Mouse (Mus musculus) adrenal gland, postnatal 36 days (tissue): ENCODE results near the gene Srpk1. TPM values are rescaled to one million over a fixed set of nuclear protein-coding genes. Genes with fewer than 3 reads are reported as not detected.

ENCODE experiments used
- DNase-seq, 2 experiments: peaks; one replicate each; pipeline ENCODE4 v3.0.0; 2021; ENCODE audit warnings: mixed read lengths in 1 of 2
- total RNA-seq, 2 experiments: library from RNA; stranded (reverse); gene quantifications; 2 replicates each; pipeline ENCODE4 v1.2.3; 2021

The Srpk1 gene
- total RNA-seq, 2 experiments from 2014 or later, result 57.6 to 69.1 TPM

- no peak for DNase-seq
Measured at GRCm38 (mm10) chr17:28615332-28615731, 7.2 kb downstream of the Srpk1 start.

DNA sequence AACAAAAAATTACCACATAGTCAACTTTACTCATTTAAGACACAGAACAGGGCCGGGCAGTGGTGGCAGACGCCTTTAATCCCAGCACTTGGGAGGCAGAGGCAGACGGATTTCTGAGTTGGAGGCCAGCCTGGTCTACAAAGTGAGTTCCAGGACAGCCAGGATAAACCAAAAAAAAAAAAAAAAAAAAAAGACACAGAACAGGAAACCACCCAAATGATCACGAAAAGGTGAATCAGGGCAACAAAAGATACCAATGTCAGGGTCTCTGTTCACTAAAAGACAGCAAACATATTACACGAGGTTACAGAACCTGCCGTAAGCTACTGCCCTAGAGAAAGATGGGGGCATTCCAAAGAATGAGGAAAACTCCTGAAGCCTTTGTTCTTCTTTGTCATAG, 9.4 kb downstream of the Srpk1 start:
- DNase-seq, result no peak

GRCm38 (mm10) chr17:28612603-28613002, 9.9 kb downstream of the Srpk1 start:
- no peak for DNase-seq

DNA sequence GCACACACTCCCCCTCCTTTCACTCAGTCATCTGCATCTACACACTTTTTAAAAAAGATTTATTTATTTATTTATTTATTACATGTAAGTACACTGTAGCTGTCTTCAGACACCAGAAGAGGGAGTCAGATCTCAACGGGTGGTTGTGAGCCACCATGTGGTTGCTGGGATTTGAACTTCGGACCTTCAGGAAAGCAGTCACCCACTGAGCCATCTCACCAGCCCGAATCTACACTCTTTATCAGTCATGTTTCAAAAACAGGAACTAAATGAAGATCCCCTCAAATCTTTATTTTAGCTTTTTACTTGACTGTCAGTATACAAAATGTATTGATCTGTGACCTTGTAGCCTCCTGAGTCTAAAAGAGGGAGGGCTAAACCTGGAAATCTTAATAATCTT, 13.0 kb downstream of the Srpk1 start:
- no peak for DNase-seq

DNA sequence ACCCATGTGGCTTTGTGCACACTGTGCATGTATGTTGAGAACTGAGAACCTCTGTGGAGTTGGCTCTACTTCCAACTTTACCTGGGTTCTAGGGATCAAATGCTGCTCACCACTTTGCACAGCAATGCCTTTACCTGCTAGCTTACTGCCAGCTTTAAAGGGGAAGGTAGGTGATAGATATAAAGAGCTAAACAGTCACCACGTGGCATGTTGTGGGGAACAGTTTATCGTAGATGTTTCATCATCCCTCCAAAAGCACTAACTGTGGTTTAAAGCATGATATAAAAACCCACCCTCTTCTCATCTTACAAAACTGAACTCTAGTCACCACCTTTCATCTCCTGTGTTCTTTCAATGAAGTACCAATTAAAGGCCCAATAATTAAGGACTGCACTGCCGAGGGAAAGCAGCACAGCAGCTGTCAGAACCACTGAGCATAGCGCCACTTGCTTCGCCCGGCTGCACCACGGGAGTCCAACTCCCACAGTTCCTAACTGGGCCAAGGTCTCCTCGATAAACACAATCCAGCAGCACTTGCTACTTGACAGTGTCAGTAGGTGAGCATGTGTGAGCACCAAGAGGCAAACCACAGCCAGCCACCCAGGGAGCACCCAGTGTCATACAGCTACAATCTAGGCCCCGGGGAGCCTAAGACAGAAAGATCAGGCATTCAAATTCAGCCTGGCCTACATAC, 20.8 kb downstream of the Srpk1 start:
- DNase-seq, result peak; percentile 53 to 62

GRCm38 (mm10) chr17:28600780-28601179, 21.7 kb downstream of the Srpk1 start:
- DNase-seq, result no peak

GRCm38 (mm10) chr17:28593965-28594364, 28.5 kb downstream of the Srpk1 start:
- DNase-seq, result no peak

DNA sequence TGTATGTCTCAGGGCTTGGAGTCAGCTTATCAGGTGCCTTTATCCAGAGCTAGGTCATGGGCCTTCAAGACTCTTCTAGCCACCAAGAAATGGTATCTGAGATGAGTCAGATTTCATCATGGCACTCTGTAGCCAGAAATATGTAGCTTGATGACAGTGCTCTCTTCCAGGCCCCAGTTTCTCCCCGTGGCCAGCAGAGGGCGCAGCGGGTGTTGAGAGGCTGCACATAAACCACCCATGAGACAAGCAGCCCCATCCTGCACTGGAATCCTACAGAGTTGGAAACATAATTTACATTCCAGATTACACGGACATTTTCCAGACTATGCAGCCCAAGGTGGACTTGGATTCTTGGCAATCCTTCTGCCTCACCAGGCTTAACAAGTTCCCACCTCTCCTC, 29.5 kb downstream of the Srpk1 start:
- DNase-seq, result peak; percentile 83 to 89

DNA sequence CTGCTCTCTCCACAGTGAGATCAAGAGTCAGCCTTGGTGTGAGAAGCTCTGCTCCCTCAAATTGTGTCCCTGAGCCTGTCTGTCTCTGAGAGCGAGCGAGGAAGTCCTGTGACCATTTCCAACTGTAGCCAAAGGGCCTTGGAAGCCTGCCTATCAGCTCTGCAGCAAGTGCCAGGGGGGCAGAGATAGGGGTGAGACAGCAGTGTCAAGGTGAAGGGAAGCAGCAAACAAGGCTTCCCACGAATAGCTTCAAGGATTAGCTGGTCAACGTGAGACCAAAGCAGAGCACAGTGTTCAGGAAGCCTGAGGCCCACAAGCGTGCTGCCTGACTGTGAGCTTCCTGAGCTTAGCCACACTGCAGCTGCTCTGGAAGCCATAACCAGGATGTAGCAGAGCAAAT, 31.0 kb downstream of the Srpk1 start:
- peak; percentile 47 to 61 for DNase-seq

DNA sequence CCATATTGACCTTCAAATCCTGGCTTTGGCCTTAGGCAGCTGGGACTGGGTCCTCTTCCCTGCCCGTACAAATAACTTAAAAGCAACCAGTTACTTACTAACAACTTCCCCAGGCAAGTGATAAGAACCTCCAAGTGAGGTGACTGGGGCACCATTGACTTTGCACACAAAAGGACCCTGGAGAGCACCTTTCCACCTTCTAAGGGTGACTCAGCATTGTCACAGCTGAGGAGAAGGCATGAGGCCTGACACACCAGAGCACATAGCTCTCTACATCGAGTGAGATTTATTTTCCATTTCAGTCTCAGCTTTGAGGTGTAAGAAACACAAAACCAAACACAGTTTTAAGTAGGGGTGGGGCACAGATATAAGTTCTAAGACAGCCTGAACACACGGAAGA, 31.9 kb downstream of the Srpk1 start:
- DNase-seq, result no peak

GRCm38 (mm10) chr17:28588591-28588990, 33.9 kb downstream of the Srpk1 start:
- DNase-seq, result no peak

DNA sequence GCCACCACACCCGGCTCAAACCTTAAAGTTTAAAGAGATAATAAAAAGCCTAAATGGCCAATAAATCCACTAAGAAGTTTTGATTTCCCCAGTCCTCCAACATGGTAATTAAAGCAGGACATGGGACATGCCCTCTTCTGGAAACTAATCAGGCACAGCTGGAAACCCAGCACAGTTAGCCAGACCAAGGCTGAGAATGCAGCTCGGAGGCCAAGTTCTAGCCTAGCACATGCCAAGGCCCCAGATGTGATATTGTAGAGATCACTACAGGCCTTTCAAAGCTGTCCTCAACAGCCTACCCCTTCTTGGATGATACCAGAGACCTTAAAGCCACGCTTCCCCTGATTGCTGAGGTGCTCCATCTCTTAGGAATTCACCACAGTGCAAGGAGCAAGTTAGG, 36.0 kb downstream of the Srpk1 start:
- DNase-seq, result no peak

DNA sequence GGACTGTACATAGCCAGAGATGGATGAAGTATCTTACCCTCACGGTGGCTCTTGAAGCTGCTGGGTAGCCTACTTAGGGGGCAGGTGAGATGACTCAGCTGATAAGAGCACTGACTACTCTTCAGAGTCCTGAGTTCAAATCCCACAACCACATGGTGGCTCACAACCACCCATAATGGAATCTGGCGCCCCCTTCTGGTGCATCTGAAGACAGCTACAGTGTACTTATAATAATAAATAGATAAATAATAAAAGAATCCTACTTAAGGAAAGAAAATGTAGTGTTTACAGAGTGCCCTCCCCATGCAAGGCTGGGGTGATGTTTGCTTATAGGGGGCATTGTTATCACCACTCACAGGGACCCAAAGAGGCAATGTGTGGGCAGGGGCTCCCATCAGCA, 41.5 kb downstream of the Srpk1 start:
- no peak for DNase-seq

DNA sequence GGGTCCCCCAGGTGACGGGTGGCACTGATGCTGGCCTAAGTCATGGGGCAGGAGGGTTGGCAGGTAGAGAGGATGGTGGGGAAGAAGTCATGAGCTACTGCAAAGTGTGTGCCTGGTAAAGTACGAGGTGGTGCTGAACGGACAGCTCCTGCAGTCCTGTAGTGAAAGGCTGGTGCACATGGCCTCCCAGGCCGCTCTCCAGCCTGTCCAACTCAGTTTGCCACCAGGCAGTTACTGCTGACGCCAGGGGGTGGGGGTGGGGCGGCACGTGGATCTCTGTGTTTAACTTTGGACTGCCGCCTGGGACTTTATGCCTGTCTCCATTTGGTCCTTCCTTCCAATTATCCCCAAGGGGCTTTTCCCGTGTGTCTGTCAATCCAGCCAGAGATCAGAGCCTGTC, 42.1 kb downstream of the Srpk1 start:
- DNase-seq, result peak; percentile 74 to 83

DNA sequence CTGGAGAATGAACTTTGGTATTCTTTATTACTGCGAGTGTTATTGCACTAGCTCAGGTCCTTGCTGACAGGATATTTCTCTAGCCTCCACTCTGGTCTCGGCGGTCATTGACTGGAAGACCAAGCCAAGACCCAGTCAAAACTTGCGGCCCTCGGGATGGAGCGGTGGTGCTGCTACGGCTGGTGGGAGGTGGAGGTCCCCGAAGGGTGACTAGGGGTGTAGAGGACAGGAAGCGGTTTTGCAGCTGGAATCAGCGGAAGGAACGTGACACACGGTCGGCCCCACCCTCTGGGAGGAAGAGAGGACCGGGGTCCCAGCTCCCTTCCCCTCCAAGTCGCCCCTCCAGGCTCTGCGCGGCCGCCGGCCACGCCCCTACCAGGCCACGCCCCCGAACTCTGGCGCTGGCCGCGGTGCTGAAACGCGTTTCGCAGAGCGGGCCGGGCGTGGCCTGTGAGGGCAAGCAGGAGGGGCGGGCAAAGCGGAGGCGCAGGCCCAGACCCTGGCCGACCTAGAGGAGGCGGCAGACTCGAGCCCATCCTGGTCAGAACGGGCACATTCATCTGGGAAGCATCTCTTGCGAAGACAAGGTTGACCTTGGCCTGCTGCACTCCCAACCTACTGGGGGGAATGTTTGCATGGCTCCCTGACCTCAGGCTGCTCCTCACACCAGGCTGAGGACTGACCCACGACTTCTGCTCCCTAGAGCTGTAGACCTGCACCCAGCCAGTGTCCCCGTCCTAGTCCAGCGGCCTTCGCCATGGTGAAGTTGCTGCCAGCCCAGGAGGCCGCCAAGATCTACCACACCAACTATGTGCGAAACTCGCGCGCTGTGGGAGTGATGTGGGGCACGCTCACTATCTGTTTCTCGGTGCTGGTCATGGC, 47.0 kb downstream of the Srpk1 start, which contains the start of gene Lhfpl5:
TSS of gene Lhfpl5 (plus strand) at position 398 of the 882 bp plus-strand sequence.
- DNase-seq, result peak; percentile 64 to 71

DNA sequence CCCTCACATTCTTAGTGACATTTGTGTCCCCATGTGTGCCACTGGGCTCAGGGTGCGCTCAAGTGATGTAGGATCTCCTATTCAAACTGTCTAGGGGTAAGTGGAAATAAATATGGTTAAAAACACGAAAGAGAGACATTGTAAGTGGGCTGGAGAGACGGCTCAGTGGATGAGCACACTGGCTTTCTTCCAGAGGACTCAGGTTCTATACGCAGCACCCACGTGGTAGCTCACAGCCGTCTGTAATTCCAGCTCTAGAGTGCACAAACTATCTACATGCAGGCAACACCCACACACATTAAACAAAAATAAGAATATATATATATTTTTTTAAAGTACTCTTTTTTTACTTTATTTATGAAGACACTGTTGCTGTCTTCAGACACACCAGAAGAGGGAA, 49.6 kb downstream of the Srpk1 start:
- DNase-seq, result no peak

DNA sequence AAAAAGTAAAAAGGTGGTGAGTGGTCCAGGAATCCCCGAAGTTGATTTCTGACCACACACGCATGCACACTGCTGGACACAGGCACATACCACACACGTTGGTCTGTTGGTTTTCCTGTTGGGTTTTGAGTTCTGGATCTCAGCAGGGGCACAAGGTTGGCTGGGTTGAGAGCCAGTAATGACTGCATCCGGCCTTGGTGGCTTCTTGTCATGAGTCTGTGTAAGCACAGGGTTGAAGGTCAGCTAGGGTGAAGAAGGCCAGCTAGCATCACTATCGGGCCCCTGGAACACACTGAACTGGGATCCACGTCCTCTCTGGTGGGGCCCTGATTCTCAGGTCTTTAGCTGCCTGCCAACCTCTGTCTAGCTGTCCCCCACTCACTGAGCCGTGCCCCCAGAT, 50.0 kb downstream of the Srpk1 start:
- peak; percentile 23 to 53 for DNase-seq

DNA sequence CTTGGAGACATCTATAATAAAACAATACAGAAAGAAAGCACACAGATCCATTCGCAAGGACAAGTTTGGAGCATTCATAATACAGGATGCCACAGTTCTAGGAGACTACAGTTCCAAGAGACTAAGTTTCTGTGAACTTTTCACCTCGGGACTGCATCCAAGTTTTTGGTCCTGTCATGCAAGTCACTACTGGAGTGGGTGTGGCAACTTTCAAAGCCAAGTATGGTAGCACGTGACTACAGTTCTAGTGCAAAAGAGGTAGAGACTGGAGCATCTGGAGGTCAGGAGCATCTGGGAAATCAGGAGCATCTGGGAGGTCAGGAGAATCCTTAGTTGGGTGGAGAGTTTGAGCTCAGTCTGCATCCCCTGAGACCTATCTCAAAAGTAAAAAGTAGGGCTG, 50.6 kb downstream of the Srpk1 start:
- no peak for DNase-seq

- DNase-seq, result no peak
Measured at GRCm38 (mm10) chr17:28567541-28567940, 55.0 kb downstream of the Srpk1 start.

GRCm38 (mm10) chr17:28565181-28565580, 57.3 kb downstream of the Srpk1 start:
- no peak for DNase-seq

- DNase-seq, result no peak
Measured at GRCm38 (mm10) chr17:28561613-28562012, 60.9 kb downstream of the Srpk1 start.

- no peak for DNase-seq
Measured at GRCm38 (mm10) chr17:28560598-28560997, 61.9 kb downstream of the Srpk1 start, which contains the start of gene Clps. TSS of gene Clps (minus strand) at chr17:28560766.

DNA sequence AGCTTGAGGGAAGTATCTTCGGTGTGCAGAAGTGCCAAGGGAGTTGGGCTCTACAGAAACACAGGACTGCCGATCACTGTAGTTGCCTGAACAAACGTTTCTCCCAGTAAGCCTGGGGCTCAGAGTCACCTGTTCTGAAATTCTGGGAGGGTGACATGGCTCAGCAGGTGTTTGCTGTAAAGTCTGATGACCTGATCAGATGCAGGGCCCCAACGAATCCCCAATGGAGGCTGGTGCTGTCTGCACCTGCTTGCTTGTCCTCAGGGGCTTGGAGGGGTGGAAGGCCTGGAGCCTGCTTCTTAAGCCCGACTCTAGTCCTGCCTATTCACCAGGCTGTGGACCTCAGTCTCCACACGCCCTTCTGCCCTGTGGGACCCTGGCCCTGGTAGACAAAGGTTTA, 64.7 kb downstream of the Srpk1 start:
- no peak for DNase-seq
